Mouse (Mus musculus): ENCODE measurements around the gene Cds1.

Cds1 gene

DNA sequence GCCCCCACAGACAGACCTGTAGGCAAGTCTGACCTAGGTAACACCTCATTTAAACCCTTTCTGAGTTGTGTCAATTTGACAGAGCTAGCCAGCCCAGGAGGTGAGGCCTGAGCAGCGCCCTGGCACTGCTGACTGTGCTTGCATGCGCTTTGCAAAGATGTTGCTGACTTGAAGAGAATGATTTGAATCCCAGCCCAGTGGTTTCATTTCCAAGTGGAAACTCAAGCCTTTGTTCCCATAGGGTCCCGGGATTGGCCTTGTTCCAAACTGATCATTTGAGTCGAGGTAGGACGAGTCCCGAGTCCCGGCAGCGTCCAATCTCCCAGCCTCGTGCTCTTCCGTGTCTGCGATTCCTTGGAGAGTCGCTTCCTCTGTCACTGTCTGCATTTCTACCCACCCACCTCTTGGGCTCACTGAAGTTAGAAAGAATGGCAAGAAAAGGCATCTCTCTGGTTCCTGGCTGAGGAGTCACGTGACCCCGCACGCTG, 14.5 kb downstream of the Cds1 start:
- no peak for DNase-seq

DNA sequence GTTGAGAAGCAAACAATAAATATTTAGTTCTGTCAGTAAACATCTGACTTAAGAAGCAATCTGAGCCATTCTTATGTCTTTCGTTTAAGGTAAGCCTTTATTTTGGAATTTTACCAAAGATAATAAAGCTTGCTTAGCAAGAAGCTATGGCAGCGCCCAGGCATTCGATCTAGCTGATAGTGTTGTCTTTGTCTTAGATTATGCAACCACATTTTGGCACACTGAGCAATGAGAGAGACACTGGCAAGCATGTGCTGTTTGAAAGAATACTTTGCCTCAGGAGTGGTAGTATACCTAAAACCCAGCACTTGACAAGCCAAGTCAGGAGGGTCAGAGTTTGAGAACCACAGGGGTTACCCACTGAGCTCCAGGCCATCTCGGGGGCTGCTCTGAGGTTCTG, 16.0 kb downstream of the Cds1 start:
- no peak for DNase-seq

DNA sequence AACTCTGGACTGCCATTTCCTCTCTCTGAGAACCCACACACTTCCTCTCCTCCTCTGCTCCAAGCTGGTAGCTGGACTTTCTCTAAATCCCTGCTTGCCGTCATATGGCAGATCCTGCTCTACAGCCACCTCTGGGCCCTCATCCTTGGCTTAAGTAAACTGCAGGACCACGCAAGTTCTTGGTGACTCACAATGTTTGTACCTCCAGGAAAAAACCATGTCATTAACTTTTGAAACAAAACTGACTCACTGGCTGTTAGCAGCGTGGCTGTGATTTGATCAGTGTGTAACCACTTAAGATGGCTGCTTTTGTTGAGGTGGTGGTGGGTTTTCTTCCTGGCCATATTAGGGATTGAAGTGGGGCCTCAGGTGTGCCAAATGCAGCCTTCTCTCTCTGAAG, 19.4 kb downstream of the Cds1 start:
- no peak for DNase-seq

DNA sequence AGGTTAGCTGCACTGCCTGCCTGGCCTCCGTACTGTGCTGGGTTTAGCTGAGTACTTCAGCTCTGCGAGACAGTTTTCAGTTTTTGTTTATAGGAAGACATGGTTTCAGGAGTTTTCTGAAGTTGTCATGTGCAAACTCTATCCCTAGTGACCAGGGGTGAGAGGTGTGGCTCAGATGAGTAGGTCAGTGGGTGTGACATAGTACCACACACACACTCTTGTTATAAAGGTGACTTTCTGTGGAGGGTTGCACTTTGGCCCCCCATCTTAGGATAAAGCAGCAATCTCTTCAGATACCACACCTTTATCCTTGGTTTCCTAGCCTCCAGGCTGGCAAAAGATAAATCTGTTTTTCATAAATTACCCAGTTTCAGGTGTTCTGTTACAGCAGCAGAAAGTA, 19.9 kb downstream of the Cds1 start:
- DNase-seq = no peak

DNA sequence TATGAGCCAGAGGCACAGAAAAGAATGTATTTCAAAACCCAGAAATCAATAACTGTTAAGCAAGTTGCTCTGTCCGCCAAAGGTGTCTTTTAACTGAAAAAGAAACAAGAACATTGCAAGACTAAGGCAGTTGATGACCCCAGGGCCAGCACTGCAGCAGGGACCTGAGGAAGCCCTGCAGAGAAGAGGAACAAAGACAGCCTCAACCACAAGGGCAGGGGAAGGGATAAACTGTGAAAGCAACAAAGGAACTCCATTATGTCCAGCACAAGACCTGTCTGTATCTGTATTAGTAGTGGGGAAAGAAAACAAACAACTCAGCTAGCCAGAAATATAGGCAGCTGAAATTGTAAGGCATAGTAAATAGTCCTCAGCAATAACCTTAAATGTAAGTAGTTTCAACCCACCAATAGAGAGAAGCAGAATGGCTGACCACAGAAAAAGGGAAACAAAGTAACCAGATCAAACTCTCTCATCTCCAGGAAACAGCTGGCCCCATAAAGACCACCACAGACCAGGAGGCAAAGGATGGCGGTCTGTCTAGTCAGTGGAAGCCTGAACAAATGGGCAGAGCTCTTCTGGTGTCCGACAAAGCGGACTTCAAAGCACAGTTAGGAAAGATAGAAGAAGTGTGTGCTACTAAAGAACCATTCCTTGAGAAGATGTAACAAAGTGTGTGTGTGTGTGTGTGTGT, 21.1 kb downstream of the Cds1 start:
- no peak for DNase-seq

DNA sequence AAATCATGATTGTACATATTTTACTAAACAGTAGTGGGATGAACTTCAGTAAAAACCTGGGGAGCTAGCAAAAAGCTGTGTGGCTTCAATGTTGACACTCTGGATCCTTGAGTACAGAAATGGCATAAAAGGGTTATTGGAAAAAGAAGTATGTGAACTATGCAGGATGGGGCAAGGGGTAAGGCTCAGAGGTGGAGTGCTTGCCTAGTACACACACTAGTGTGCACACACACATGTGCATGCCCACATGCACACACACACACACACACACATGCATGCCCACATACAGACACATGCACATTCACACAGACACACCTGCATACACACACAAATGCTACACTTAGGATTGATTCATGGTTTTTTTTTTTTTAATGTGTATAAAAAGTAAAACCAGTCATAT, 24.8 kb downstream of the Cds1 start:
- no peak for DNase-seq

DNA sequence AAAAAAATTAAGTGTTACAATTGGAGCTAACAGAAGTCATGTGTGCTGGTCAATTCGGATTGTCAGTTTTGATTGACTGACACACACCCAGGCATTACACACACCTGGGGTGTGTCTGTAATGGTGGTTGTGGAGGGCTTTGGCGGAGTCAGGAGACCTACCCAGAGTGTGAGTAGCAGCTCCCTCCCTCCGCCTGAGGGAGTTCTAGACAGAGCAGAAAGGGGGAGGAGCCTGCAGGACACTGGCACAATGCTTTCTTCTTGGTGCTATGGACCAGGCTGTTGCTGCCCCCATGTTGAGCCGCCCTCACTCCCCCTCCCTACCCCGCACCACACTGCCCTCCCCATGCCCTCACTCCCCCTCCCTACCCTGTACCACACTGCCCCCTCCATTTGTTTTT, 25.6 kb downstream of the Cds1 start:
- no peak for DNase-seq

DNA sequence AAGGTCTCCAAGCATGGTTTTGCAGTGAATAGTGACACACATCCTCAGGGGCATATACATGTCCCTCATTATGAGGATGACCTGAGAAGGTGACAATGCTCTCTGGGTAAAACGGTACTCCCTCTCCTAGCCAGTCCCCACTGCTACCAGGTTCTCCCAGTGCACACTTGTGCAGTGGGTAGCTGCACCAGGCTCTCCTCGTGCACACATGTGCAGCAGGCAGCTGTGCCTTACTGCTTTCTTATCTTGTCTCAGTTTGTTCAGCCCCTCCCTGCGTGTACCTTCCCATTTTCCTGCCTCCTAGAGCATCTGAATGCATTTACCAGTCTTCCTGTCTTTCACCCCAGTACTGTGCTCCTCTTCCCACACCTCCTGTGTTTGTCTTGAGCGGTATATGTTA, 27.7 kb downstream of the Cds1 start:
- DNase-seq = no peak

DNA sequence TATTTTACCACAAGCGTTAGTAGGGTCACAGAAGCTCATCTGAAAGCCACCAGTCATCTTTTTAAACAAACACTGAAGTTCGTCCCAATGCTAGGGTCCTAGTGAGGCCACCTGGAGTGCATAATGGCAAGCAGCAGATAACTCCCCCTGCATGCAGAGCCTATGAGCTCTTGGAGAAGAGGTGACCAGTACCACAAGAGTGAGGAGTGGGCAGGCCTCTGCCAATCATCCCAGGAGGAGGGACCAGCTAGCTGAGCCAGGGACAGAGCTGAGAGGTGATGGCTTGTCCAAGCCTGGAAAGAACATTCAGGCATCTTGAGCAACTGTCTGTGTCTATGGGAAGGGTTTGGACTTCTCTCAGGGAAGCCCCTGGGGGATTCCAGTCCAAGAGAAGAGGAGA, 37.0 kb downstream of the Cds1 start:
- no peak for DNase-seq

DNA sequence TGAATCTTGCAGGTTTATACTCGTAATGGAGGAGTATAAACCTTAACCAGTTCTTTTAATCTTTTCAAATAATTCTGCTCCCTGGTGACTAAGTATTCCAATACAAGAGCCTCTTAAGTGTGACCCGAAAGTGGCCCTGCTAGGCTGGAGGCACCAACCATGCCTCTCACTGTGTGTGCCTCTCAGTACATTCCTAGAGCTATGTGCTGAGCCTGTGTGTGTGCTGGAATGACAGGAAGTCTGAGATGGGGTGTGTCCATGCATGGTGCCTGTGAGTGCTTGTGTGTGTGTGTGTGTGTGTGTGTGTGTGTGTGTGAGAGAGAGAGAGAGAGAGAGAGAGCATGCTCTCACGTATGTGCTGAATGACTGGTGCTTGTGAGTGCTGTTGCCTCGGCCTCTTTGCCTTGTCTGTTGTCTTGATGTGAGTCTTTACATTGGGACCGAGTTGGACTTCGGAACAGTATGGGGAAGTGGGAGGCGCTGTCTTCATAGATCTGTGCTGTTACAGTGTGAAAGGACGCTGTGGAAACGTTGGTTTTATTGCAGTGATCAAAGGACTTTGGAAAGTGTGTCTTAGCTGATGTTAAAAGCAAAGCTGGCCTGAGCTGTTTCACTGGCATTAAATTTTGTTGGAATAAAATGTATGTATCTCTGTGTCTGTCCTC, 37.6 kb downstream of the Cds1 start:
- DNase-seq = peak; percentile 14

DNA sequence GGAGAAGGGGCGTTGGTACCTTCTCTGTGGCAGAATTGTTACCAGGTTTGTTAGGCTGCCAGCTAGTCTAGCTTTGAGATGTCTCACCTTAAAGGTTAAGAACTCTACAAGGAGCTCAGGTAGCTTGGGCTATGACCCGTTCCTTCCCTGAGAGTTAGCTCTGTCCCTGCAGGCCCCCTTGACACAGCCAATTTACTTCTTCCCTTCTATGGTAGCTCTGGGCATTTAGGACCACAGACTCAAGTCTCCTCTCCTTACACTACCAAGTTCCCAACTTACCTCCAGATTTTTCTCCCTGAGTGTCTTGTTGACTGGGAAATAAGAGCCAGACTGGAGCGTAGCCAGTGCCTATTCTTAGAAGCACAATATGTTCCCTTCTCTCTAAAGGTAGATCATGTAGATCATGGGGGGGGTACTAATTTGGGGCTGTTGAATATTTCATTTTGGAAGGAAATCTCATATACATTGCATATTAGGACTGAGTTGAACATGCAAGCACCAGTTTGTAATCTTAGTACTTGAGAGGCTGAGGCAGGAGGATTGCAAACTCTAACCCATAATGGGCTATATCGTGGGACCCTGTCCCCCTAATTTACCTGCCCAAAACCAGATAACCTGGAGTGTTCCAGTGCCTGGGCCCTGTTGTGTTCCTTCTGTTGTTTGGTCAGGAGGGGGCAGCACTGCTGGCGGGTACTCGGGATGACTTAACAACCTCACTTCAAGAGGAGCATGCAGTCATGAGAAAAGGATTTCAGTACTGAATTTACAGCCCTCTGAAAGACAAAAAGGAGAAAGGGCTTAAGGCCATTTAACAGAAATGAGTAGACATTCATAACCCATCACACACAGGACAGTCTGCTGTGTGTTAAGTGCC, 46.6 kb downstream of the Cds1 start:
- DNase-seq = no peak

DNA sequence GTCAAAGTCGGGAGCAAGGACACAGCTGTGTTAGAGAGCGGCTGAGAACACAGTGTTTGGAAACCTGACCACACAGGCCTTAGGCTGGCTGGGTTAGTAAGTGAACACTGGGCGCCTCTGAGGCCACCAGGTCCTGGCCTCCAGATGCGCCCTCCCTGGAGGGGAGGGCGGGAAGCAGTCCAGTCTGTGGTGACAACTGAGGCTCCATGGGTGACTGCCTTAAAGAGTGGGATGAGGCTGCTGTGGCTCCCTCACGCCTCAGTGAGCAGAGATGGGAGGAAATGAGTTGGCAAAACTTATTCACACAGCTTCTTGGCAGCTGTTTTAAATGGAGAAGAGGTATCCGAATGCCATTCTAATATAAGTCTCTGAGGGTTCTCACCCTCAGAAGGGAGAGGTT, 51.9 kb downstream of the Cds1 start:
- no peak for DNase-seq

DNA sequence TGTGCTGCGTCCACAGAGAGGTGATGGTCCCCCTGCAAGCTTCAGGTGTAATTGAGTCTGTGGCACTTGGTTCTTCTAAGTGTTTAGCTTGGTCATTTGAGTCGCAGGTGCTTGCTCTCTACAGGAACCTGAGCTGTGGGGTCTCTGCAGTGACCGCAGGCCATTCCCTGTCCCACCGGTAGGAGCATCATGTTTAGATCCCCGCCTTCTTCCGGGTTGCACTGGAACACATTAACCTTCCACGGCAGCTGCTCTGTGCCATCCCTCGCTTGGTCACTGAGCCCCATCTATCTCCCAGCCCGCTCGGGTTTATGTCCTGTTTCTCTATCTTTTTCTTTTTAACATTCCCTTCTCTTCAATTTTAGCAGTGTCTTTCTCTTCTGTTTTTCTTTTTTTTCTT, 54.3 kb downstream of the Cds1 start:
- DNase-seq = no peak

DNA sequence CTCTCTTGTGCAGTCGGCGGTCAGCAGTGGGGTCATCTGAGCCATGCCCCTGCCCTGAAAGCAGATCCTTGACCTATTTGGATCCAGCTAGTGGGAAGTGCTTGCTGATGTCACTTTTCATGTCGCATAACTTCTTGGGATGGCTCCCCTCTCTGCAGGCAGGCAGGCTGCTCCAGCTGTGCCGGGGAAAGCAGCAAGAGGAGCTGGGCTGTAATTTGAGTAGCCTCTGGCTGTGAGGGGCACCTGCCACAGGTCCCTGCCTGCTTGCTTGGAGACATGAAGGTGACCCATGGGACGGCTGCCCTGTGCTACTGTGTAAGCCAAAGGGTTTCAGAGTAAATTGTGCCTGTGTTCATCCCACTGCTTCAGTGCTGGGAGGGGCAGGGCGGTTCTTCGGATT, 54.9 kb downstream of the Cds1 start:
- DNase-seq = no peak

DNA sequence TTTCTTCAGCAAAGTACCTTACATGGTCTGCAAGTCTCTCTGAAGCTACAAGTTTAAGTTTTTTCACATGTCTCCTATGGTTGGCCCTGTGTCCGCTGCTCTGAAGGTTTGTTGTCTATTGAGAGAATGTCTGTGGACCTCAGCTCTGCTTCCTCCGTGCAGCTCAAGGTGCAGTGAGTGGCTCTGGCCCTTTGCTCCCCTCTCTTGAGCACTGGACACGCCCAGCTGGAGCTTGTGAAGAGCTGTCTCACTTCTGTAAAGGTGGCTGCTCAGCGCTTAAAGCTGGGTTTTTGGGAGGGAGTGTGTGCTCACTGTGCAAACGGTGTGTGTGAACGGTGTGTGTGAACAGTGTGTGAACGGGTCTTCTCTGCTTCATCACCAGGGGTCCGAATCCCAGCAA, 56.1 kb downstream of the Cds1 start:
- no peak for DNase-seq

DNA sequence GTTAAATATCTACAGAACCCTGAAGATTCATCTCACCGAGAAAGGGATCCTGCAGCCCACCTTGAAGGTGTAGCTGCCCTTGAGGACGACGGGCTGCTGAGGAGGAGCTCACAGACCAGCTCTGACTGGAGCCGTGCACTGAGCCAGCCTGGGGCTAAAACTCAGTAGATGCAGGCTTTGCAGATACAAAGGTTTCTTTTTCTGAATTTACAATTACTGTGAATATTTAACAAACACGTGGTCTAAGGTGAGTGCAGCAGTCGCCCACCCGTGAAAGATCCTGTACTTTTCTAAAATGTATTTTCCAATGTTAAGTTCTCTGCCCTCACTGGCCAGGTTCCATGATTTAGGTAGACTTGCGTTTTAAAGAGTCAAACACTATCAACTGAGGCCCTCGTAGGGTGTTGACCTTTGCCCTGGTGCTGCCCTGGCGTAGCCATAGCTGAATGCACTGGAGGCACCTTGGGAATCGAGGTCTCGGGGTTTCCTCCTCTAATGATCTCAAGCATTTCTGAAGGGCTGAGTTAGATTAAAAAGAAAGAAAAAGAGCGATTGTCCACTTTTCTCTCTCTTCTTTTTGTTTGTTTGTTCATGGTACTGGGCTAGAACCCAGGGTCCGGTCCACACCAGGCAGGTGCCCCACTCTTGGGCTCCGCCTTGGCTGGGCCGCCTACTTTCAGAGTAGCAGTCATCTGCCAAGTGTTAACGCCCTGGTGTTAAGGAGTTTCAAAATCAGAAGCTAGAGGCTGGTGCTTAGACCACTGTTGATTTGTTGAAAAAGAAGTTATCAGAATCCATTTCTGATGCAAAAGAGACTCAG, 56.8 kb downstream of the Cds1 start:
- no peak for DNase-seq

DNA sequence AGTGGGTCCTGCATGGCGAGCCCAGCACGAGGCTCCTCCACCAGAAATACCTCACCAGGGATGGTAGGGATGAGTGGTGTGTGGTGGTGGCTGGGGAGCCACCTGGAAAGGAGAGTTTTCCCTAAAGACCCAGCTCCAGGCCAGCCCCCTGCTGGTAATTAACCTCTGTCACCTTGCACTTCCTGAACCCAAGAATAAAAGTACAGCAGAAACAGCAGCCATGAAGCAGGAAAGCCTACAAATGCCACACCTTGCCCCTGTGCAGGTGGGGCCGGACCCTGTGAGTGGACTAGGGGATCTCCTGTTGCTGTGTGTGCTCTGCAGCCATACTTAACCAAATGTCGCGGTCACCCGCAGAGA, 57.4 kb downstream of the Cds1 start:
- DNase-seq = no peak

DNA sequence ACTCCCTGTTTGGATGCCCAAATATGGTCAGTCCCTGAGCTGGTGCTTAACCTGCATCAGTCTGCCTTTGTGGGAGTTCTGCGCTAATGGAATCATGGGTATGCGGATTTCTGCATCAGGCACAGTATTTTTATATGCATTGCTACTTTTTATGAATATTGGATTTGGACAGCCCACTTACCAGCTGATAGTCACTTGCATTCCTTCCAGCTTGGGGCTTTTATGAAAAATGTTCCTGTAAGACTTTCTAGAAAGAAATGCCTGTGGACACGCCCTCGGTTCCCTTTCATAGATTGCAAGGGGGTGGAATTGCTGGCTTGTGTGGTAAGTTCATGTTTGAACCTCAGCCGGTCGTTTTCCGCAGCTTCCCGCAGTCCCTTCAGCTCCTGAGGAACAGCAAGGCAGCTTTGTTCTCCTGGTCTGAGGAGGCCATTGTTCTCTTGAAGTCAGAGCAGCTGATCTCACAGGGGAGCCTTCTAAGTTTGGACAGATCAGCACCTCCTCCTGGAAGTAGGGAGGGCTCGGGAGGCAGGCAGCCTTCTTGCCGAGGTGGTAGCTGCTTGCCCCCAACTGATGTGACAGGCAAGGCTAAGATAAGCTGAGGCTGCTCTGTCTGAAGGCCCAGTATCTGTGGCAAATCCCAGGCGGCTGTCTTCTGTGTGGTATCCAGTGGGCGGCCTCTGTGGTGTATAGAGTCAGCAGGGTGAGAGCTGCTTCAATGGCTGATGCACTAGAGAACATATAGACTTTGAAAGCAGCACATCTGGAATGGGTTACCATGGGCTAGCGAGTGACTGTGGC, 60.4 kb downstream of the Cds1 start:
- no peak for DNase-seq

DNA sequence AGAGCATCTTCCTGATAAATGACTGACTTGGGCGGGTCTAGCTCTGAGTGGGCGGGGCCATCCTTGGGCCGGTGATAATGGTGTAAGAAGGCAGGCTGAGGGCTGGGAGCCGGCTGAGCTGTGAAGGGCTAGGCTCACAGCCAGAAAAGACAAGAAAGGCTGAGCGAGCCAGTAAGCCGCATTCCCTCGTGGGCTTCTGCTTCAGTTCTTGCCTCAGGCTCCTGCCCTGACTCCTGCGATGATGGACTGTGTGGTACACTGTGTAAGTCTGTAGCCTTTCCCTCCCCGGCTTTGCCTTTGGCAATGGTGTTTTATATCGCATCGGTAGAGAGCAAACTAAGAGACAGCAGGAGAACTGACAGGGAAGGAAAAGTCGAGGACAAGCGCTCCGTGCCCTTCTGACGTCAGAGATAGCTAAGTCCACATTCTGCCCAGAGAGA, 61.6 kb downstream of the Cds1 start:
- peak; percentile 47 for DNase-seq

DNA sequence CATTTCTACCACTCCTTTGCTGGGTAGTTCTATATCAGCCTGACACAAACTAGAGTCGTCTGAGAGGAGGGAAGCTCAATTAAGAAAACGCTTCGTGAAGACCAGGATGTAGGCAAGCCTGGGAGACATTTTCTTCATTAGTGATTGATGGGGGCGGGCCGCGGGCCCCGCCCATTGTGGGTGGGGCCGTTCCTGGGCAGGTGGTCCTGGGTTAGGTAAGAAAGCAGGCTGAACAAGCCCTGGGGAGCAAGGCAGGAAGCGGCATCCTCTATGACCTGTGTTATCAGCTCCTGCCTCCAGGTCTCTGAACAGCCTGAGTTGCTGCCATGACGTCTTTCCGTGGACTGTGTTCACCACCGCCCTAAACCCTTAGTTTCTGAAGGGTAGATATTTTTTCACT, 62.5 kb downstream of the Cds1 start:
- DNase-seq = no peak

DNA sequence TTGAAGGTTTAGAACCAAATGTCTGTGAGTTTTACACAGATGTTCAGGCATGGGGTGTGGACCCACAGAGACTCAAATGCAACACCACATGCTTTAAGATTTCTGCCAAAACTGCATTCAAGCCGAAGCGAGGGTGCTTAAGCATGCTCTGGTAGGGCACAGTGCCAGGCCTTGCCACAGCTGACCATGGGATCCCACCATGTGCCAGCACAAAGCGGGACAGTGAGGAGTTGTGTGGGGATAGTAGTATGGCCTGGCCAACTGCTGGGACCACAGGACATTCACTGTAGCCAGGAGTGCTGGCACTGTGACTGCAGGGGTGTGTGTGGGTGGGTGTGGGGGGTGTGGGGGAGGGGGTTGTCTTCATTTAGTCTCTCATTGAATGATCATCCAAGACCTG, 64.0 kb downstream of the Cds1 start:
- DNase-seq = no peak

DNA sequence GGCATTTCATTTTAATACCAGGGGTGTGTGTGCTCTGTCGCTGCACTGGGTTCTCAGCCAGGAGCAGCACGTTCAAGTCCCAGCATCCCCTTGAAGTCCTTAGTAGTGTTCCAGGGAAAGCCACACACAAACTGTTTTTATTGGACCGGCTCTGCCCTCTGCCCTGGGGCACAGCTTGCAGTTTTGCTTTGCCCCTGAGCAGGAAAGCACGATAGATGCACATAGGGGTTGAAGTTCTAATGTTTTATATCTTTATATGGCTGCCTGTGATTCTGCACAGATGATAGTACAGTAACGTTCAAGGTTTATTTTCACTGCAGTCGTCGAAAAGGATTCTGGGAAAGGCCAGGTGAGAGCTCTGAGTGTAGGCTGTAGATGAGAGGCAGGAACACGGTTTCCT, 65.2 kb downstream of the Cds1 start:
- DNase-seq = no peak
